ENCODE assay signal across 25 mouse cellular contexts in the genomic region with DNA sequence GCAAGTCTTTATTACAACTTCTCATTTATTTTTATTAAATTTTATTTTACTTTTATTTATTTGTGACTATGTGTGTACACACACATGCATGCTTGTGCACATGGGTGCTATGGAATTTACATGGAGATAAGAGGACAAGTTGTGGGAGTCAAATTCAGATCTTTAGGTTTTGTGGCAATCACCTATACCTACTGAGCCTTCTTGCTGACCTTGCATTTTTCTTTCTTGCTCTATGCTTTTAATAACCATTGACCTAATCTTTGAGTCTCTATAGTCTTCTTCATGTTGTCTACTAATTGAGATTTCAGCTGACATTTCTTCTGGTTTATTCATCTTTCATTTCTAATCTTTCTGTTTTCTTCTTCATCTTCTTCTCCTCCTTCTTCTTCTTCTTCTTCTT. TPM values are rescaled to one million over a fixed set of nuclear protein-coding genes. Genes with fewer than 3 reads are reported as not detected.
"Had no signal": no experiment of that assay in that cellular context is flagged by ENCODE, and none has a peak within 500 bp of the region (broad histone marks: within the 10 kb centered on the region; RNA-seq: fewer than 3 reads in every experiment).

No protein-coding gene starts in this region.

- DNase-seq: retina, postnatal 1 day; right cerebral cortex, adult 18-20 months; right cerebral cortex, postnatal 14 days; right cerebral cortex, postnatal 25 days; right cerebral cortex, postnatal 4 days; spleen, adult 18-20 months; thymus, adult 18-20 months; thymus, adult 2 months; thymus, postnatal 14 days; thymus, postnatal 25 days; thymus, postnatal 36 days; thymus, postnatal 4 days had no signal

- H3K9ac ChIP-seq: neural tube, embryonic 13.5 days; neural tube, embryonic 15.5 days; stomach, embryonic 15.5 days had no signal

- H3K4me2 ChIP-seq: neural tube, embryonic 13.5 days; neural tube, embryonic 15.5 days; stomach, embryonic 15.5 days had no signal

- H3K27me3 ChIP-seq: neural tube, embryonic 13.5 days; stomach, embryonic 15.5 days had no signal

- H3K9me3 ChIP-seq: neural tube, embryonic 13.5 days; neural tube, embryonic 15.5 days; stomach, embryonic 15.5 days had no signal

- H3K4me3 ChIP-seq: neural tube, embryonic 13.5 days; neural tube, embryonic 15.5 days; stomach, embryonic 15.5 days had no signal

- H3K4me1 ChIP-seq: neural tube, embryonic 13.5 days; neural tube, embryonic 15.5 days; stomach, embryonic 15.5 days had no signal

- H3K36me3 ChIP-seq: neural tube, embryonic 13.5 days; neural tube, embryonic 15.5 days; stomach, embryonic 15.5 days had no signal

- H3K27ac ChIP-seq: neural tube, embryonic 13.5 days; neural tube, embryonic 15.5 days; stomach, embryonic 15.5 days; stomach, postnatal 0 days had no signal

RNA-seq across cellular contexts. Expression of gene Gm45337, which starts 4.2 kb away (rescaled TPM):
- total RNA-seq: neutrophil, adult 5-6 weeks had no signal
- polyA plus RNA-seq: neural tube, embryonic 13.5 days; neural tube, embryonic 14.5 days; neural tube, embryonic 15.5 days; small intestine, adult 2 months; spleen, adult 2 months; stomach, embryonic 14.5 days; stomach, embryonic 15.5 days; stomach, embryonic 16.5 days; stomach, postnatal 0 days; testis, adult 2 months; thymus, adult 2 months; thymus, postnatal 0 days; urinary bladder, adult 2 months had no signal

RNA-seq across cellular contexts. Expression of gene Gm29735, which starts 8.3 kb away (rescaled TPM):
- total RNA-seq: neutrophil, adult 5-6 weeks had no signal
- polyA plus RNA-seq: neural tube, embryonic 13.5 days; neural tube, embryonic 14.5 days; neural tube, embryonic 15.5 days; small intestine, adult 2 months; spleen, adult 2 months; stomach, embryonic 14.5 days; stomach, embryonic 15.5 days; stomach, embryonic 16.5 days; stomach, postnatal 0 days; testis, adult 2 months; thymus, adult 2 months; thymus, postnatal 0 days; urinary bladder, adult 2 months had no signal

RNA-seq across cellular contexts. Expression of gene Gm39115, which starts 12.8 kb away (rescaled TPM):
- total RNA-seq: neutrophil, adult 5-6 weeks had no signal
- polyA plus RNA-seq: neural tube, embryonic 13.5 days; neural tube, embryonic 14.5 days; neural tube, embryonic 15.5 days; small intestine, adult 2 months; spleen, adult 2 months; stomach, embryonic 14.5 days; stomach, embryonic 15.5 days; stomach, embryonic 16.5 days; stomach, postnatal 0 days; testis, adult 2 months; thymus, adult 2 months; thymus, postnatal 0 days; urinary bladder, adult 2 months had no signal

RNA-seq across cellular contexts. Expression of gene Gm4553, which starts 16.9 kb away (rescaled TPM):
- total RNA-seq: neutrophil, adult 5-6 weeks had no signal
- polyA plus RNA-seq: neural tube, embryonic 13.5 days; neural tube, embryonic 14.5 days; neural tube, embryonic 15.5 days; small intestine, adult 2 months; spleen, adult 2 months; stomach, embryonic 14.5 days; stomach, embryonic 15.5 days; stomach, embryonic 16.5 days; stomach, postnatal 0 days; testis, adult 2 months; thymus, adult 2 months; thymus, postnatal 0 days; urinary bladder, adult 2 months had no signal

RNA-seq across cellular contexts. Expression of gene Krtap5-2, which starts 27.2 kb away (rescaled TPM):
- total RNA-seq: neutrophil, adult 5-6 weeks had no signal
- polyA plus RNA-seq: neural tube, embryonic 13.5 days; neural tube, embryonic 14.5 days; neural tube, embryonic 15.5 days; small intestine, adult 2 months; spleen, adult 2 months; stomach, embryonic 14.5 days; stomach, embryonic 15.5 days; stomach, embryonic 16.5 days; stomach, postnatal 0 days; testis, adult 2 months; thymus, adult 2 months; thymus, postnatal 0 days; urinary bladder, adult 2 months had no signal
